Mouse (Mus musculus): ENCODE measurements around the gene Sirt2. TPM values are rescaled to one million over a fixed set of nuclear protein-coding genes. Genes with fewer than 3 reads are reported as not detected.

Sirt2 gene
- polyA plus RNA-seq, 1 experiment from 2014 or later = 76.8 TPM

DNA sequence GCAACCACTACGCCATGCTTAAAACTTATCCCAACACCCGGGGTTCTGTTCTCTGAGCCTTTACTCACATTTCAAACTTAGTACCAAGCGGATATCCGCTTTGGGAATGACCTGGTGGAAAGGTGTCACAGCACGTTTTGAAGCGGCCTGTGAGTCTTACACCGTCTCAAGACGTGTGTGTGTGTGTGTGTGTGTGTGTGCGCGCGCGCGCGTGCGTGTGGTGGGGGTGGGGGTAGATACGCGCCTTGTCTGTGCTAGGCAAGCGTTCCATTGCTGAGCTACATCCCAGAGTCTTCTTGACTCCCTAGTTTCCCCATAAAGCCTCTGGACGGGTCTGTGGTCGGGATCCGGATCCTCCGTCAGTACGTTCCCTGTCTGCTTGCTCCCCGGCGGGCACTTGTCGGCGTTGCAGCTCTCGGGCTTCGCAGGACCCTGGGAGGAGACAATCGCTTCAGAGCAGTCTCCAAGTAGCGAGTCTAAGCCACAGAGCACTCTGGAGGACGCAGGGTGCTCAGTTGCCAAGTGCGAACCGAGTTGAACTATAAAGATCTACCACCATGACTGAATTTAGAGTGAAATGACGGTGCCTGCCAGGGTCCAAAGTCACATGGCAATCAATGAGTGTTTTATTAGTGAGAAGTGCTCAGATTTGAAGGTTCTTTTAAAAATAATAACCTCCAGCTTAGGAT, 43.0 kb downstream of the Sirt2 start:
- H3K27me3 ChIP-seq (replicated peaks; ENCODE audit: control insufficient read depth, insufficient read depth, low read length) = no peaks in the 10 kb centered on the region
- TF ChIP-seq CTCF (IDR thresholded peaks at IDR 0.05; ENCODE audit: low read depth) = 0 out of 2 replicates have a peak, but pooled peaks have one; percentile 1
- H3K9ac ChIP-seq (ENCODE audit: low read depth, low read length) = peak overlapping the region; percentile 94
- H3K4me2 ChIP-seq (replicated peaks; ENCODE audit: low read depth) = peak overlapping the region; percentile 79
- peak; percentile 15; the same call in 1 of the 2 replicates for ATAC-seq
- H3K4me1 ChIP-seq (replicated peaks; ENCODE audit: control insufficient read depth, insufficient read depth, low read length) = peaks cover 10% of the 10 kb centered on the region; the same call in 1 of the 2 replicates
- H3K36me3 ChIP-seq (ENCODE audit: control insufficient read depth, insufficient read depth) = peaks cover 19% of the 10 kb centered on the region
- H3K4me3 ChIP-seq (ENCODE audit: low read depth, low read length) = peak overlapping the region; percentile 92
- under 1% methylated on average over 35 of the region's 35 CpGs for WGBS
- H3K27ac ChIP-seq (ENCODE audit: low read depth, low read length) = peak overlapping the region; percentile 100
- no peaks in the 10 kb centered on the region for H3K9me3 ChIP-seq (ENCODE audit: control insufficient read depth)

DNA sequence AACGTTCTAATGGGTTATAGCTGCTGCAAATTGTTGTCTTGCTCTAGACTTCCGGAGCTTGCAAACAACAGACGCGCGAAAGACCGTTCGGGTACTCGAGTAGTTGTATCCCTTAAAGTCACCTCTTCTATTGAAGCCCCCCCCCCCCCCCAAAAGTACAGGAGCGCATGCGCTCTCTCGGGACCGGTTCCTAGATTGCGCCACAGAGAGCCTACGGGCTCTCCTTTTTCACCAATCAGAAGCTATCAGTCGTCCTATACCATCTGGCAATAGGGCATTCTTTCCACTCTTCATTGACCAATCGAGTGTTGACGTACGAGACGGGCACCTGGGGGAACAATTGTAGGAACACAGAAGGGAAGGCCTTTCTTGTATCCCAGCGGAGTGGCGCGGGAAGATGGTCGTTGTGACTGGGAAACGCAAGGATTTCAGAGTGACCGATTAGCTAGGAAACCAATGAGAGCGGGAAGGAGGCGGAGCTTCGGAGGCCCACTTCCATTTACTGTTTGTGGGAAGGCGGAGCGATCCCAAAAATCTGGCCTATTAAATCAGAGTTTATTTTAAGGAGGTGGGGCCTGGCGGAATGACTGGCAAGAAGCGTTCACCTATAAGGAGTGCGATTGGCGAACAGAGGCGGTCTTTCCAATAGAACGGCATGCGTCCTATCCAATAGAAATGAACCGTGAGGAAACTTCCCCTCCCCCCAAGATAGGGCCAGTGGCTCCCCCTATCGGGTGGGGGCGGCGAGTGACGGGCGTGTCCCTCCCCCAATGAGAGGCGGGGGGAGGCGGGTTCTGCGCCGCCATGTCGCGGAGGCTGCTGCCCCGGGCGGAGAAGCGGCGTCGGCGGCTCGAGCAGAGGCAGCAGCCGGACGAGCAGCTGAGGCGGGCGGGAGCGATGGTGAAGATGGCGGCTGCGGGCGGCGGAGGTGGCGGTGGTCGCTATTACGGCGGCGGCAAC, 43.9 kb downstream of the Sirt2 start:
- H3K4me3 ChIP-seq (ENCODE audit: low read depth, low read length) = peak overlapping the region; percentile 92
- H3K27ac ChIP-seq (ENCODE audit: low read depth, low read length) = peak overlapping the region; percentile 100
- peak overlapping the region; percentile 79 for H3K4me2 ChIP-seq (replicated peaks; ENCODE audit: low read depth)
- peaks cover 26% of the 10 kb centered on the region for H3K36me3 ChIP-seq (ENCODE audit: control insufficient read depth, insufficient read depth)
- peak; percentile 90 for ATAC-seq
- no peaks in the 10 kb centered on the region for H3K9me3 ChIP-seq (ENCODE audit: control insufficient read depth)
- no peaks in the 10 kb centered on the region for H3K27me3 ChIP-seq (replicated peaks; ENCODE audit: control insufficient read depth, insufficient read depth, low read length)
- H3K9ac ChIP-seq (ENCODE audit: low read depth, low read length) = peak overlapping the region; percentile 96
- H3K4me1 ChIP-seq (replicated peaks; ENCODE audit: control insufficient read depth, insufficient read depth, low read length) = peaks cover 10% of the 10 kb centered on the region; the same call in 1 of the 2 replicates
- WGBS = under 1% methylated on average over 70 of the region's 70 CpGs
- TF ChIP-seq CTCF (IDR thresholded peaks at IDR 0.05; ENCODE audit: low read depth) = peak; percentile 75

DNA sequence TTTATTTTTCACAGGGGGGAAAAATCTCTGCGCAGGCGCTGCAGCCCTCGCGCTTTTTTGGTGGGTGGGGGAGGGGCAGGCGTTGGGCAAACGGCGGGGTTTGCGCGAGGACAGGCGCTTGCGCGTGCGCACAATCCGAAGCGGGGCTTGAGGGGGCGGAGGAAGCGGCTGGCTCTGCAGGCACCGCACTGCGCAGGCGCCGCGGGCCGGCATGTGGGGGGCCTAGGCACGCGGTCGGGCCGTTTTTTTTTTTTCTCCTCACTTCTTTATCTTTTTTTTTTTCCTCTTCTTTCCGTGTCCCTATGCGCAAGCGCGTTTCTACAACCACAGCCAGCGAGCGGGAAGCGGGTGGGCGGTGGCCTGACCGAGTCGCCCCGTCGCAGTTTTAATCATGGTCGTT, 44.7 kb downstream of the Sirt2 start:
- peak overlapping the region; percentile 66 for H3K4me2 ChIP-seq (replicated peaks; ENCODE audit: low read depth)

DNA sequence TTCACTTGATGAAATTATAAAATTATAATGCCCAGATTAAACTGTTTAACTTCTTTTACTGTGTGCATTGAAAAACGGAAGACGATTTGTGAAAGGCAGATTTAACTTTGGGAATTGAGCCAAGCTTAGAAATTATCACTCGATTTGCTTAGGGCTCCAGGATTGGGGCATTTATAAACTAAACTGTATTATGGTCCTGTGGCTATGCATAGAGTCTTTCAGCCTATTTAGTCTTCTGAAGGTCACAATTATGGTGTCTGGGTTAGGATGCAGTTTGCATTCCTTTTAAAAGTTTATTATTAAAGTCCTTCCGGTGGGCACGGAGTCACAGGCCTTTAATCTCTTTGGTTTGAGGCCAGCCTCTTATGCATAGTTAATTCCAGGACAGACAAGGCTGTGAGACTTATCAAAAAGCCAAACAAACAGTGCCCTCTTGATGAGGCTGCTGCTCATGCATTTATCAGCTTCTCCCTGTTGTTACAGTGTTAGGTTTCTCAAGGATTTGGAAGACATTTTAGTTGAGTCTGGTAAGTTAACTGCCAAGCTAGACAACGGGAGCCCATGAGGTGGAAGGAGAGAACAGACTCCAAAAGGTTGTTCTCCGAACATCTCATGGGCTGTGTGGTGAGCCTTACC, 45.2 kb downstream of the Sirt2 start:
- H3K4me2 ChIP-seq (replicated peaks; ENCODE audit: low read depth) = peak overlapping the region; percentile 66
- peak overlapping the region; percentile 92 for H3K4me3 ChIP-seq (ENCODE audit: low read depth, low read length)
- peak overlapping the region; percentile 99; the same call in 1 of the 2 replicates for H3K27ac ChIP-seq (ENCODE audit: low read depth, low read length)
- WGBS = 2% methylated on average over 7 of the region's 7 CpGs
- peak overlapping the region; percentile 96 for H3K9ac ChIP-seq (ENCODE audit: low read depth, low read length)
- ATAC-seq = no peak
- no peak for TF ChIP-seq CTCF (IDR thresholded peaks at IDR 0.05; ENCODE audit: low read depth)
- no peaks in the 10 kb centered on the region for H3K9me3 ChIP-seq (ENCODE audit: control insufficient read depth)
- no peaks in the 10 kb centered on the region for H3K27me3 ChIP-seq (replicated peaks; ENCODE audit: control insufficient read depth, insufficient read depth, low read length)
- peaks cover 39% of the 10 kb centered on the region for H3K36me3 ChIP-seq (ENCODE audit: control insufficient read depth, insufficient read depth)
- peaks cover 10% of the 10 kb centered on the region; the same call in 1 of the 2 replicates for H3K4me1 ChIP-seq (replicated peaks; ENCODE audit: control insufficient read depth, insufficient read depth, low read length)

More for the DNA sequence above, 44.7 kb downstream of the Sirt2 start:
- Histone ChIP-seq H3K9ac (ENCODE audit: low read depth, low read length) (peak overlapping the region; percentile 96), H3K27ac (ENCODE audit: low read depth, low read length) (peak overlapping the region; percentile 99), H3K36me3 (ENCODE audit: control insufficient read depth, insufficient read depth) (peaks cover 34% of the 10 kb centered on the region), H3K4me1 (replicated peaks; ENCODE audit: control insufficient read depth, insufficient read depth, low read length) (peaks cover 10% of the 10 kb centered on the region; the same call in 1 of the 2 replicates), H3K9me3 (ENCODE audit: control insufficient read depth) (no peaks in the 10 kb centered on the region), H3K4me3 (ENCODE audit: low read depth, low read length) (peak overlapping the region; percentile 92), H3K27me3 (replicated peaks; ENCODE audit: control insufficient read depth, insufficient read depth, low read length) (no peaks in the 10 kb centered on the region)
- peak; percentile 20; the same call in 1 of the 2 replicates for ATAC-seq
- under 1% methylated on average over 40 of the region's 40 CpGs for WGBS
- no peak for TF ChIP-seq CTCF (IDR thresholded peaks at IDR 0.05; ENCODE audit: low read depth)

DNA sequence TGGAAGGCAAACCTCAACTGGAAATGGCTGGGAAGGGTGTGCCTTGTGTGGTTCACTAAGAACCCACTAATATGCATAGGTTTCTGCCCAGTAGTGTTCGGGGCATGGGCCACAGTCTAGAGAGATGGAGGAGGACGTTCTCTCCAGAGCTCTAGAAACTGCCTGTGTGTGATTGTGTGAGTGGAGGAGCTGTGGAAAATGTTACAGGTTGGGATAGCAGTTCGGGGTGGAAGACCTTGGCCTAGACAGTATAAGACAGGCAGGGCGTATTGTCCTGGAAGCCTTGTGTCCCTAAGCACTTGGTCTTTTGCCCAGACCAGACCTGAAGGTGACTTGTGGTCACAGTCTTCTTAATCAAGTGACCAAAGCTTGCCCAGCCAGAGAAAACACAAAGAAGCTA, 45.9 kb downstream of the Sirt2 start:
- H3K36me3 ChIP-seq (ENCODE audit: control insufficient read depth, insufficient read depth) = peaks cover 46% of the 10 kb centered on the region
- H3K27me3 ChIP-seq (replicated peaks; ENCODE audit: control insufficient read depth, insufficient read depth, low read length) = no peaks in the 10 kb centered on the region
- 29% methylated on average over 4 of the region's 4 CpGs for WGBS
- H3K4me2 ChIP-seq (replicated peaks; ENCODE audit: low read depth) = peak overlapping the region; percentile 66
- ATAC-seq = no peak
- peak overlapping the region; percentile 92 for H3K4me3 ChIP-seq (ENCODE audit: low read depth, low read length)
- H3K4me1 ChIP-seq (replicated peaks; ENCODE audit: control insufficient read depth, insufficient read depth, low read length) = peaks cover 10% of the 10 kb centered on the region; the same call in 1 of the 2 replicates
- peak overlapping the region; percentile 58 for H3K27ac ChIP-seq (ENCODE audit: low read depth, low read length)
- no peak for TF ChIP-seq CTCF (IDR thresholded peaks at IDR 0.05; ENCODE audit: low read depth)
- H3K9ac ChIP-seq (ENCODE audit: low read depth, low read length) = peak overlapping the region; percentile 96
- H3K9me3 ChIP-seq (ENCODE audit: control insufficient read depth) = no peaks in the 10 kb centered on the region
